Mouse (Mus musculus) kidney, embryonic 16.5 days (tissue): ENCODE data around the gene Rabep2. TPM values are rescaled to one million over a fixed set of nuclear protein-coding genes. Genes with fewer than 3 reads are reported as not detected.

Source experiments
- ATAC-seq: fragments of 200-750 bp; cut with Nextera tagmentation; 2 replicates; pipeline ENCODE4 v1.8.0; 2017; ENCODE audit warnings: moderate TSS enrichment; ENCODE audit not compliant: low FRiP score, low TSS enrichment
- H3K27ac ChIP-seq: fragments of 300-500 bp; sonication (generic); 2 replicates; pipeline ENCODE4 v1.5.1; 2014; ENCODE audit warnings: low read length
- H3K27me3 ChIP-seq: fragments of 300-500 bp; sonication (generic); 2 replicates; pipeline ENCODE4 v1.6.1; 2014; ENCODE audit warnings: low read length, control low read depth, mixed read lengths; ENCODE audit not compliant: insufficient read depth
- H3K36me3 ChIP-seq: fragments of 300-500 bp; sonication (generic); 2 replicates; pipeline ENCODE4 v1.6.1; 2014; ENCODE audit warnings: low read length, control low read depth, mixed read lengths; ENCODE audit not compliant: insufficient read depth
- H3K4me1 ChIP-seq: fragments of 300-500 bp; sonication (generic); 2 replicates; pipeline ENCODE4 v1.6.1; 2014; ENCODE audit warnings: low read length, control low read depth, mixed read lengths; ENCODE audit not compliant: insufficient read depth
- H3K4me2 ChIP-seq: fragments of 300-500 bp; sonication (generic); replicated peaks from 2 replicates; pipeline ENCODE4 v1.6.1; 2014; ENCODE audit warnings: low read depth, low read length
- H3K4me3 ChIP-seq: fragments of 300-500 bp; sonication (generic); 2 replicates; pipeline ENCODE4 v1.5.1; 2014; ENCODE audit warnings: mild to moderate bottlenecking, low read length
- H3K9ac ChIP-seq: fragments of 300-500 bp; sonication (generic); replicated peaks from 2 replicates; pipeline ENCODE4 v1.6.1; 2014; ENCODE audit warnings: low read length
- H3K9me3 ChIP-seq: fragments of 300-500 bp; sonication (generic); 2 replicates; pipeline ENCODE4 v1.6.1; 2016; ENCODE audit warnings: low read length, control low read depth
- WGBS: fragments of 180-500 bp; shearing (Covaris S2); extraction: QIAGEN DNeasy Blood & Tissue Kit; methylation state at CpG from one replicate; pipeline ENCODE4 v1.1.7; 2014; 5-methylcytosine and 5-hydroxymethylcytosine counted together
- polyA plus RNA-seq: library from polyadenylated mRNA; unstranded; fragments of >200 nt; fragmentation: Nextera tagmentation; extraction: Ambion mirVana; gene quantifications from 2 replicates; pipeline ENCODE4 v1.2.1, GENCODE M21; 2015

Gene Rabep2
- polyA plus RNA-seq, 1 experiment from 2014 or later: 39.0 TPM

DNA sequence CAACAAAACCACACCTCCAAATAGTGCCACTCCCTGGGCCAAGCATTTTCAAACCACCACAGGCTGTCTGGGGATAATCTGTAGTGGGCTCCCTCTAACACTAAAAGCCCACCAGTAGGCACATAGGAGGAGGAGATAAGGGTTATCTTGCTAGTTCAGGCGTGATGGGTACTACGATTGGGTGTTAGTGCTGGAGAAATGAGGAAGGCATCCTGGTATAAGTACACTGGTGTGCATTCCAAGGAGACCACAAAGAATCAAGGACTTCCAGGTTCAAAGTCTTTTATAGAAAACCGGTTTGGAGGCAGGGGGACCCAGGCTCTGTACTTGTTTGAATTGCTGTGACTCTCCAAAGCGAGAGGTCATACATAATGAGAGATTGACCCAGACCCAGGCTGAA lies 405 bp upstream of the Rabep2 start:
- Histone ChIP-seq H3K27me3 (no peaks in the 10 kb centered on the region), H3K9ac (peak overlapping the region; percentile 84), H3K4me3 (peak overlapping the region; percentile 67), H3K27ac (peak overlapping the region; percentile 96), H3K4me1 (peaks cover 17% of the 10 kb centered on the region), H3K36me3 (0 out of 2 replicates have a peak, but pooled peaks cover 3% of the 10 kb centered on the region), H3K4me2 (peak overlapping the region; percentile 88), H3K9me3 (0 out of 2 replicates have a peak, but pooled peaks cover 5% of the 10 kb centered on the region)
- peak; percentile 20 for ATAC-seq
- WGBS: 6% methylated on average over 4 of the region's 4 CpGs

DNA sequence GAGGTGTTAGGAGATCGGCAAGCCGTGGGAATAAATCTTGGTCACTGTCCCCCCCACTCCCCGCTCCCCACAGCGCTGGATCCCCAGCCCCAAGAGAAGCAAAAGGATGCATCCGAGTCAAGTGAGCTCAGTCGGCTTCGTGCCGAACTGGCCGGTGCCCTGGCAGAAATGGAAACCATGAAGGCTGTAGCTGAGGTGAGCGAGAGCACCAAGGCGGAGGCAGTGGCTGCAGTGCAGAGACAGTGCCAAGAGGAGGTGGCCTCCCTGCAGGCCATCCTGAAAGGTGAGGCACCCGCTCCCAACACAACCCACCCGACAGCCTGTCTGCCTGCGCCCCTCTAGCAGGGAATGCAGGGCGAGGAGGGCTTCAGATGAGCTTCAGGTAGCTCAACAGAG lies 942 bp downstream of the Rabep2 start:
- peaks cover 17% of the 10 kb centered on the region for H3K4me1 ChIP-seq
- H3K4me2 ChIP-seq: peak overlapping the region; percentile 88
- no peaks in the 10 kb centered on the region for H3K27me3 ChIP-seq
- H3K9ac ChIP-seq: peak overlapping the region; percentile 84
- peak overlapping the region; percentile 67 for H3K4me3 ChIP-seq
- peak; percentile 28; the same call in 1 of the 2 replicates for ATAC-seq
- H3K9me3 ChIP-seq: 0 out of 2 replicates have a peak, but pooled peaks cover 5% of the 10 kb centered on the region
- peak overlapping the region; percentile 38; the same call in 1 of the 2 replicates for H3K27ac ChIP-seq
- H3K36me3 ChIP-seq: peaks cover 7% of the 10 kb centered on the region; the same call in 1 of the 2 replicates
- WGBS: 25% methylated on average over 15 of the region's 15 CpGs

DNA sequence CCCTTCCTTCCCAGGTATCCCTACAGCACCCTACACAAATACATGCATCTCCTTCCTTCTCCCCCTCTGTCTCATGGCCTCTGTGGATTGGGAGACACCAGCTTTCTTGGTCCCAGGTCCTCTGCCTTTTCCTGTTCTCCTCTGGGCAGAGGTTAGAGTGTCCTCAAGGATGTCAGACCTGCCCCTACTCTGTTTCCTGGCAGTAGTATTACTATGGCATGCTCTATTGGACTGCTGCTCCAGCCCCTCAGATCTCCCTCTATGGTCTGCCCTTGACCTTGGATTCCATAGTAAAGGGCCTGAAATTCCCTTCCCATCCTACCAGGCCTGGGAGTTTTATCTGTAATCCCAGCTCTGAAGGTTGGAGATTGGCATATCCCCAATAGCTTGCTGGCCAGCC lies 1.6 kb downstream of the Rabep2 start:
- Histone ChIP-seq H3K27me3 (no peaks in the 10 kb centered on the region), H3K4me2 (no peak overlapping the region), H3K36me3 (peaks cover 11% of the 10 kb centered on the region; the same call in 1 of the 2 replicates), H3K9ac (no peak overlapping the region), H3K4me1 (peaks cover 17% of the 10 kb centered on the region), H3K4me3 (no peak overlapping the region), H3K27ac (no peak overlapping the region), H3K9me3 (0 out of 2 replicates have a peak, but pooled peaks cover 5% of the 10 kb centered on the region)
- ATAC-seq: no peak

DNA sequence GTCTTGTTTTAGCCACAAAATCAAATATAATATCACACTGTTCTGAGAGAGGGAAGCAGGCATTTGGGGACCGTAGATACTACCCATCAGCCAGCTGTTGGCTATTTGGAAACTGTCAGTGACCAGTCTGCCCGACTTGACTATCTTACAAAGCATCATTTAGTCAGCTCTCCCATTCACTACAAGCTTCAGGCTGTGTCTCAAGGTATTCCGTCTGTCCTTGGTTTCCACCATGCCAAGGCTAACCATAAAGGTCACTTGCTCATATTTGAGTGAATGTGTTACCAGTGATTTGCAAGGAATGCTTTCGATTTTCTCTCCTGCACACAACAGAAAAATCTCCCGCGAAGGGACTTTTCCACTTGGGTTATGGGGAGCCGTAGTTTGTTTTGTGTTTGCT lies 6.2 kb downstream of the Rabep2 start:
- H3K4me3 ChIP-seq: no peak overlapping the region
- H3K27ac ChIP-seq: no peak overlapping the region
- ATAC-seq: no peak
- no peak overlapping the region for H3K9ac ChIP-seq
- H3K9me3 ChIP-seq: no peaks in the 10 kb centered on the region
- H3K4me1 ChIP-seq: peaks cover 3% of the 10 kb centered on the region
- 75% methylated on average over 7 of the region's 7 CpGs for WGBS
- no peak overlapping the region for H3K4me2 ChIP-seq
- peaks cover 14% of the 10 kb centered on the region; the same call in 1 of the 2 replicates for H3K36me3 ChIP-seq
- no peaks in the 10 kb centered on the region for H3K27me3 ChIP-seq

DNA sequence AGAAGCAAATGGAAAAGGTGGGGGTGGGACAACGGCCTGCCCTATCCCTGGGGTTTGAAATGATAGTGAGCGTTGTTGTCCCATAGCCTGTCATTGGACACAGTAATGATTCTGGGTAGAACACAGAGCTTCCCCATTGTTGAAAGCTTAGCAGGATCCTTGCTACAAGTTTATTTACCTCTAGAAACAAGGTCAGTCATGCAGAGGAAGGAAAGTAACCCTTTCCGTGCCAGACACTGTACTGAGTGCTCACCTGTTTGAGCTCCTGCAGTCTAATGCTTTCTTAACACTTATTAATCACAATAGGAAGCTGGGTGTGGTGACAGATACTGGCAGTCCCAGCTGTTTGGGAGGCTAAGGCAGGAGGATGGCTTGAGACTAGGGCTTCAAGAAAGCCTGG lies 7.2 kb downstream of the Rabep2 start:
- H3K4me1 ChIP-seq: no peaks in the 10 kb centered on the region
- ATAC-seq: no peak
- no peak overlapping the region for H3K4me2 ChIP-seq
- no peak overlapping the region for H3K4me3 ChIP-seq
- WGBS: 77% methylated on average over 3 of the region's 3 CpGs
- no peaks in the 10 kb centered on the region for H3K9me3 ChIP-seq
- H3K36me3 ChIP-seq: peaks cover 22% of the 10 kb centered on the region
- no peaks in the 10 kb centered on the region for H3K27me3 ChIP-seq
- no peak overlapping the region for H3K9ac ChIP-seq
- no peak overlapping the region; the same call in 1 of the 2 replicates for H3K27ac ChIP-seq

DNA sequence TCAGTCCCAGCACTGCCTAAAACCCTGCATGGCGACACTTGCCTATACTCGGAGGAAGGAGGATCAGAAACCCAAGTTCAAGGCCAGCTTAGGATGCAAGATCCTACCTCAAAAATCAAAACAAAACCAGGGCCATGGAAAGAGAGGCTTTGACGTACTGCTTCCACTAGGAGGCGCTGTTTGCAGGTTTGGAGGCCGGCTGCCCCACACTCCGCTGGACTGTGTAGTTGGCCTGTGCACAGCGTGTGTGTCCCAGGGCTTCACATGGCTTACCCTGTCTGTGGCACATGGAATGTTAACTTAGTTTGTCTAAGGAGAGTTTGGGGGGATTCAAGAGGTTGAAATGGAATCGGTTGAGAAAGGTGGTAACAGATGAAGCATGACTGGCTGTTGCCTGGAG lies 8.3 kb downstream of the Rabep2 start:
- H3K27me3 ChIP-seq: no peaks in the 10 kb centered on the region
- no peaks in the 10 kb centered on the region for H3K4me1 ChIP-seq
- peak; percentile 67 for ATAC-seq
- no peak overlapping the region for H3K4me2 ChIP-seq
- no peaks in the 10 kb centered on the region for H3K9me3 ChIP-seq
- peaks cover 22% of the 10 kb centered on the region for H3K36me3 ChIP-seq
- 19% methylated on average over 8 of the region's 8 CpGs for WGBS
- no peak overlapping the region for H3K9ac ChIP-seq
- no peak overlapping the region for H3K4me3 ChIP-seq
- no peak overlapping the region for H3K27ac ChIP-seq

DNA sequence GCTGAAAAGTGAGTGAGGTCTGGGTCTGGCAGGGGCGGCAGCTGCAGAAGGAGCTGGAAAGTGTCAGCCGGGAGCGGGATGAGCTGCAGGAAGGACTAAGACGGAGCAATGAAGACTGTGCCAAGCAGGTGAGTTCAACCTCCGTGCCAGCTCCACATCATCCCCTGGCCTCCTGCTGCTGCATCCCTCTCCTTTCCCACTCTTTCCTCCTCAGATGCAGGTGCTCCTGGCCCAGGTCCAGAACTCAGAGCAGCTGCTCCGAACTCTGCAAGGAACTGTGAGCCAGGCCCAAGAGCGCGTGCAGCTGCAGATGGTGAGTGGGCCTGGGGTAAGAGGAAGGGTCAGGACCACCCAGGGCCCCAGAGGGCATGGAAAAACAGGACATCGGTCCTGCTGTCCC lies 11.6 kb downstream of the Rabep2 start:
- H3K9me3 ChIP-seq: no peaks in the 10 kb centered on the region
- H3K9ac ChIP-seq: no peak overlapping the region
- H3K4me3 ChIP-seq: no peak overlapping the region
- H3K36me3 ChIP-seq: peaks cover 28% of the 10 kb centered on the region
- H3K4me2 ChIP-seq: no peak overlapping the region
- WGBS: 87% methylated on average over 9 of the region's 9 CpGs
- H3K27me3 ChIP-seq: no peaks in the 10 kb centered on the region
- no peaks in the 10 kb centered on the region for H3K4me1 ChIP-seq
- no peak for ATAC-seq
- no peak overlapping the region for H3K27ac ChIP-seq

DNA sequence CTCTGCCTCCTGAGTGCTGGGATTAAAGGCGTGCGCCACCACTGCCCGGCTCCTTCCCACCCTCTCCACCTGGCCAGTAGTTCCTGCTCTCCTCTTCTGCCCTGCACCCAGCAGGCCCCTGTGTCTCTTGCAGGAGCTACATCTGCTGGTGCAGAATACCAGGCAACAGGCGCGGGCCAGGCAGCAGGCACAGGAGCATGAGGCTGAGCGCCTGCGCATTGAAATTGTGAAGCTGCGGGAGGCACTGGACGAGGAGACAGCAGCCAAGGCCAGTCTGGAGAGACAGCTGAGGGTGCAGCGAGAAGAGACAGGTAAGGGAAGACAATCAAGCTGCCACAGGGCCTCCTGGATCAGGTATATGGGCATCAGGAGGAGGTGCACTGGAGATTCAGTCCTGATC lies 15.4 kb downstream of the Rabep2 start:
- WGBS: 92% methylated on average over 10 of the region's 10 CpGs
- Histone ChIP-seq H3K27ac (no peak overlapping the region), H3K36me3 (peaks cover 52% of the 10 kb centered on the region), H3K4me2 (no peak overlapping the region), H3K4me1 (no peaks in the 10 kb centered on the region), H3K9me3 (no peaks in the 10 kb centered on the region), H3K4me3 (no peak overlapping the region), H3K9ac (no peak overlapping the region), H3K27me3 (no peaks in the 10 kb centered on the region)
- ATAC-seq: no peak

DNA sequence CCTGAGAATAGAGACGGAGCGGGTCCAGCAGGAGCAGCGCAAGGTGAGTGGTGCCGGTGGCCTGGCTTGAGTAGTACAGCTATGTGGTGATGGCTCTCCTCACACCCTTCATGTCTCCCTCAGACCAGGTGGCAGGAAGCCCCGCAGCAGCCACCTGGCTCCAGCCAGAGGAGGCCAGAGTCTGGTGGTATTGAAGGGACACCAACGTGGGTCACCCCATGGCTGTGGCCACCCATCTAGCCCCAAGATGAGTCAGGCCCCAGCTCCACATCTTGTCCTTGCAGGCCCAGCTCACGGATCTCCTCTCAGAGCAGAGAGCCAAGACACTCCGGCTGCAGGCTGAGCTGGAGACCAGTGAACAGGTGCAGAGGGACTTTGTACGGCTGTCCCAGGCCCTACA lies 16.0 kb downstream of the Rabep2 start:
- peaks cover 52% of the 10 kb centered on the region for H3K36me3 ChIP-seq

DNA sequence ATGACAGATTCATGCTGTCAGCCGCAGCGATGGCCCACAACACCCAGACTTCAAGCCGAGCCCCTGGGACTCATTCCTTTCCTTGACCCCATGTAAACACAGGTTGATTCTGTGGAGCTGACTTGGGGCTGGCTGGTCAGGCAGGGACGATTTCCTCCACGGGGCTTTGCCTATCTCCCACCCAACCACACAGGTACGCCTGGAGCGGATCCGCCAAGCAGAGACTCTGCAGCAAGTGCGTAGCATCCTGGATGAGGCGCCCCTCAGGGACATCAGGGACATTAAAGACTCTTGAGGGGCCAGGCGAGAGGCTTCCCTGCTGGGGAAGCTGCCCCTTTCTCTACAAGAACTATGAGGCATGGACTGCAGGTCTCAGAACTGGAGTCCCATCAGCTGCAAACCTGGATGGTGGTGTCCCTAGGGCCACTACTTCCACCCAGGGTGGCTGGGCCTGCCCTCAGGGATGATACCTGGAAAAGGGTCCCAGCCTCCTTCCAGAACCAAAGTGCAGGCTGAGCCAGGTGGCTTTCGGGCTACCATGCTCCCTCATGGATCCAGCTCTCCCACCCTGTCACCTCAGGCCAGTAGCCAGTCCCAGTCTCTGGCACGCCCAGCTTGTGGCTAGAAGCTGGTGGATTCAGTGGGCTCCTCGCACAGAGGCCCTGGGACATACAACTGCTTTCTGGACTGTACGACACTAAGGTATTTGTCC lies 16.7 kb downstream of the Rabep2 start:
- Histone ChIP-seq H3K27ac (no peak overlapping the region), H3K36me3 (peaks cover 48% of the 10 kb centered on the region), H3K4me3 (no peak overlapping the region), H3K9me3 (no peaks in the 10 kb centered on the region), H3K9ac (no peak overlapping the region), H3K4me1 (no peaks in the 10 kb centered on the region), H3K4me2 (no peak overlapping the region), H3K27me3 (no peaks in the 10 kb centered on the region)
- WGBS: 92% methylated on average over 15 of the region's 15 CpGs
- ATAC-seq: no peak

More for the DNA sequence above, 16.0 kb downstream of the Rabep2 start:
- Histone ChIP-seq H3K4me2 (no peak overlapping the region), H3K9me3 (no peaks in the 10 kb centered on the region), H3K4me3 (no peak overlapping the region), H3K27ac (no peak overlapping the region), H3K27me3 (no peaks in the 10 kb centered on the region), H3K4me1 (no peaks in the 10 kb centered on the region), H3K9ac (no peak overlapping the region)
- no peak; the same call in 1 of the 2 replicates for ATAC-seq
- WGBS: 95% methylated on average over 9 of the region's 9 CpGs
